Mouse (Mus musculus): ENCODE data around the gene Krtcap3.

DNA sequence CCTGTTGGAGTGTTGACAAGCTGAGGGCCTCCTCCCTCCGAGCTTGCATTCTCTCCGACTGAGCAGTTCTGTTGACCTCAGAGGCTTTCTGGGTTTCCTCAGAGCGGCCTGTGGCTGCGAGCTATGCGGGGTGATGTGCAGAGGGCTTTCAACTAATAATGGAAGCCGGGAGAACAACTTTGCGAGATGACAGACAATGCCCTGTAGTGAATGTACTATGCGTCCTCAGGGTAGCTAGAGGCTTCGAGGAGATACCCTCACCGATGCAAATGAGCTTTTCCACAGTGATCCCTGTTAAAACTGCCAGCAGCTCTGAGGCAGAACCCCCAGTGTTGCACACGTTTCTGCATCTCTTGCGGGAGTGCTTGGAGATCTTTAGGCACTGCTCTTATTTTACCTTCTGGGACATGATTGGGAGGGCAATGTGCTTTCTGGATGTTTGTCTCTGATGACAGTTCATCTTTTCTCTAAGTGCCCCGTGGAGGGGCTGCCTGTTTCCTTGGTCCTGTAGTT lies 9.9 kb upstream of the Krtcap3 start:
- TF ChIP-seq CTCF (IDR thresholded peaks at IDR 0.05; ENCODE audit: low read depth) (no peak), EP300 (IDR thresholded peaks at IDR 0.05; ENCODE audit: low read depth) (no peak)
